Mouse (Mus musculus) intestine, embryonic 14.5 days (tissue): ENCODE measurements around the gene Med24. TPM values are rescaled to one million over a fixed set of nuclear protein-coding genes. Genes with fewer than 3 reads are reported as not detected.
"Not testable (repeated sequence)": the region's sequence is repeated elsewhere in the genome, so short reads cannot be mapped to it uniquely, and the experiment has no call there.

ENCODE experiments used
- ATAC-seq: fragments of 200-750 bp; cut with Nextera tagmentation; replicated peaks from 2 replicates; pipeline ENCODE4 v1.8.0; 2017; ENCODE audit warnings: low read depth, moderate number of reproducible peaks, moderate TSS enrichment, moderate library complexity; ENCODE audit not compliant: low FRiP score, low TSS enrichment
- DNase-seq: peaks from one replicate; pipeline ENCODE4 v3.0.0-alpha.2; 2018; ENCODE audit warnings: low spot score
- H3K27ac ChIP-seq: fragments of 300-500 bp; sonication (generic); 2 replicates; pipeline ENCODE4 v1.5.1; 2014; ENCODE audit warnings: low read depth, mild to moderate bottlenecking, control low read depth
- H3K27me3 ChIP-seq: fragments of 300-500 bp; sonication (generic); replicated peaks from 2 replicates; pipeline ENCODE4 v1.6.1; 2014; ENCODE audit warnings: low read length, control low read depth; ENCODE audit not compliant: control insufficient read depth, insufficient read depth
- H3K36me3 ChIP-seq: fragments of 300-500 bp; sonication (generic); 2 replicates; pipeline ENCODE4 v1.6.1; 2014; ENCODE audit warnings: low read length, control low read depth; ENCODE audit not compliant: control insufficient read depth, insufficient read depth
- H3K4me1 ChIP-seq: fragments of 300-500 bp; sonication (generic); replicated peaks from 2 replicates; pipeline ENCODE4 v1.6.1; 2014; ENCODE audit warnings: low read length, control low read depth, mixed read lengths; ENCODE audit not compliant: control insufficient read depth, insufficient read depth
- H3K4me2 ChIP-seq: fragments of 300-500 bp; sonication (generic); 2 replicates; pipeline ENCODE4 v1.6.1; 2014; ENCODE audit warnings: low read length
- H3K4me3 ChIP-seq: fragments of 300-500 bp; sonication (generic); 2 replicates; pipeline ENCODE4 v1.5.1; 2014; ENCODE audit warnings: low read depth, low read length, control low read depth, mixed read lengths
- H3K9ac ChIP-seq: fragments of 300-500 bp; sonication (generic); 2 replicates; pipeline ENCODE4 v1.6.1; 2014; ENCODE audit warnings: mild to moderate bottlenecking, low read length
- H3K9me3 ChIP-seq: fragments of 300-500 bp; sonication (generic); 2 replicates; pipeline ENCODE4 v1.6.1; 2016; ENCODE audit warnings: low read length, control low read depth; ENCODE audit not compliant: control insufficient read depth
- WGBS: fragments of 180-500 bp; shearing (Covaris S2); extraction: QIAGEN DNeasy Blood & Tissue Kit; methylation state at CpG from one replicate; pipeline ENCODE4 v1.1.7; 2014; 5-methylcytosine and 5-hydroxymethylcytosine counted together
- polyA plus RNA-seq: library from polyadenylated mRNA; unstranded; fragments of >200 nt; fragmentation: Nextera tagmentation; extraction: Ambion mirVana; gene quantifications from 2 replicates; pipeline ENCODE4 v1.2.1, GENCODE M21; 2014

The Med24 gene
- polyA plus RNA-seq, 1 experiment from 2014 or later: 43.0 TPM

DNA sequence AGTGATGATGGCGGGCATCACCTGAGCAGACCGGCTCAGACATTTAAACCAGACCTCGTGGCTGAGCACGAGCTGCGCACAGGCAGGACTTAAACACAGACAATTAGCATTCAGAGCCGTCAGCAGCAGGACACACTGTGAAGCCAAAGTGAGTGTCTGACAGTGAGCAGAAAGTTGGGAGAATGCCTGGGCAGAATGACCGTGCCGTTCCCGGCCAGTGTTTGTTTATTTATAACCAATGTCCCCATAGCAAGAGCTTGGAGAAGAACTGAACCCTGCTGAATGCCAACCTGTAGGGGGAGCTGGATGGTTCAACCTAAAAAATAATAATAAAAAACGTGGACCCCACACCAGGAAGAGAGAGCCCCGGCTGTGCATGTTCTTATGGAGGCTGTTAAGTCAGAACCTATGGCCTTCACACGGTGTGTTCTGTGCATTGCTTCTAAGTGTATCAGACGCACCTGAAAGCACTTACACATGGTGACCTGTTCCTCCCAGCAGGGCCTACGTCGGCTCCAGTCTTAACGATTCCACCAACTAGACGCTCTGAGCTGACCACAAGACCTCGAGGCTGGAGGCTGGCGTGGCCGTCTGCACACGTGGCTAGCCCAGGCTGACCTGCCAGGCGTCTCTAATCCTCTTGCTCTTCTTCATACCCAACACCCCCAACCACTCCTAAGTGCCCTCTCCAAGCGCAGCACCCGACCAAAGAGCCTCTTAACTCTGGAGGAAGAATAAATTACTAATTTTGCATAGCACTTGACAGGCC lies 7.6 kb downstream of the Med24 start:
- no peak overlapping the region for H3K4me3 ChIP-seq
- H3K27ac ChIP-seq: peak overlapping the region; percentile 25; the same call in 1 of the 2 replicates
- no peaks in the 10 kb centered on the region for H3K9me3 ChIP-seq
- no peaks in the 10 kb centered on the region; the same call in 1 of the 2 replicates for H3K4me1 ChIP-seq
- no peak overlapping the region for H3K9ac ChIP-seq
- no peak for ATAC-seq
- peaks cover 22% of the 10 kb centered on the region for H3K36me3 ChIP-seq
- DNase-seq: no peak
- WGBS: 50% methylated on average over 24 of the region's 24 CpGs
- no peak overlapping the region for H3K4me2 ChIP-seq
- H3K27me3 ChIP-seq: no peaks in the 10 kb centered on the region

DNA sequence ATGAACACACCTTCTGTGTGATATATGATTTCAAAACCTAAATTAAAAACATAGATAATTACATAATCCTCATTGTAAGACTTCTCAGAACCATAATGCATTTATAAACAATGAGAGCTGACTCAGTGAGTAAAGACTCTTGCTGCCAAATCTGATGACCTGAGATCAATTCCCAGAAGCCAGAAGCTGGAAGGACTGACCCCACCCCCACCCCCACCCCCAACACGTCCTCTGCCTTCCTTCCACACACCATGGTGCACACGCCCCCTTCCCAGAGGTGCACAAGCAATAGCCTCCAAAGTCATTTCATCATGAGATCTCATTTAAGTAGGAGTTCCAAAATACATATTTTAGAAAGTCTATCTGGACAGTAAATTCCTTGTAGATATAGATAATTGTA lies 8.5 kb downstream of the Med24 start:
- Histone ChIP-seq H3K27ac (no peak overlapping the region), H3K36me3 (peaks cover 25% of the 10 kb centered on the region), H3K9me3 (no peaks in the 10 kb centered on the region), H3K4me2 (no peak overlapping the region), H3K4me3 (no peak overlapping the region), H3K9ac (no peak overlapping the region), H3K27me3 (no peaks in the 10 kb centered on the region), H3K4me1 (no peaks in the 10 kb centered on the region; the same call in 1 of the 2 replicates)
- ATAC-seq: no peak
- WGBS: 83% methylated on average over 2 of the region's 2 CpGs
- no peak for DNase-seq

- Histone ChIP-seq H3K9ac (no peak overlapping the region), H3K4me2 (no peak overlapping the region), H3K36me3 (peaks cover 53% of the 10 kb centered on the region), H3K9me3 (no peaks in the 10 kb centered on the region), H3K4me3 (no peak overlapping the region), H3K4me1 (no peaks in the 10 kb centered on the region; the same call in 1 of the 2 replicates), H3K27me3 (no peaks in the 10 kb centered on the region), H3K27ac (no peak overlapping the region)
- ATAC-seq: no peak
- WGBS: 20% methylated on average over 13 of the region's 13 CpGs
- DNase-seq: peak; percentile 78
Measured at GRCm38 (mm10) chr11:98717904-98718303, 11.3 kb downstream of the Med24 start.

DNA sequence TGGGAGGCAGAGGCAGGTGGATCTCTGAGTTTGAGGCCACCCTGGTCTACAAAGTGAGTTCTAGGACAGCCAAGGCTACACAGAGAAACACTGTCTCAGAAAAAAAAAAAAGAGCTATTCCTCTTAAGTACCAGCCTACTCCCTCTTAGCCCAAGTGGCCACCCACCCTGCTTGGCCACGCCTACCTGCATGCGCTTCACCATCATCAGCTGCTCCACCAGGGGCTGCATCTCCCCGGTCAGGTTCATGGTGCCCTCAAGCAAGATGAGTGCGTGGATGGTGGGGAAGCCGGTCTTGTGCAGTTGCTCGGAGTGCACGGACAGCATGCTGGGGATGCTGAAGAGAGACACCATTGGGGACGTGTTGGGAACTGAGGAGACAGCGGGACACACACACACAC lies 13.3 kb downstream of the Med24 start:
- H3K27ac ChIP-seq: no peak overlapping the region
- no peaks in the 10 kb centered on the region for H3K27me3 ChIP-seq
- ATAC-seq: no peak
- H3K9me3 ChIP-seq: no peaks in the 10 kb centered on the region
- no peak overlapping the region for H3K9ac ChIP-seq
- no peaks in the 10 kb centered on the region for H3K4me1 ChIP-seq
- WGBS: 95% methylated on average over 9 of the region's 9 CpGs
- no peak overlapping the region for H3K4me2 ChIP-seq
- H3K4me3 ChIP-seq: no peak overlapping the region
- peaks cover 62% of the 10 kb centered on the region for H3K36me3 ChIP-seq
- no peak for DNase-seq

DNA sequence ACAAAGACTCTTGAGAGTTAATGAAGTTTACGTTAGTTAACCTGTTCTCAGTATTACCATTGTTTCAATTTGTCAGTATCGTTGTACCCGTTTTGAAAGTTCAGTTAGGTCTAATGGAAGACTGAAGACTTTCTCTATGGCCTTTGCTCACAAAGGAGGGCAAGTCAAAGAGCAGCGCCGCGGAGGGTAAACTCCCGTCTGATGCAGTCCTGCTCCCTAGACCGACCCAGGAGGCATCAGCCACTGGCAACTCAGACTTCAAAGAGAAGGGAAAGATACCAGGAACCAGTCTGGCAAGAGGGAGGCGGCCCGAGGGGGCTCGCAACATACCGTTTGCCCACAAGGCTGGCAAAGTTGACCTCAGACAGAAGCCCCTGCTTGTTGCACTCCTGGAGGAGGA lies 15.5 kb downstream of the Med24 start:
- Histone ChIP-seq H3K27me3 (no peaks in the 10 kb centered on the region), H3K36me3 (peaks cover 72% of the 10 kb centered on the region), H3K27ac (no peak overlapping the region), H3K4me2 (no peak overlapping the region), H3K4me1 (no peaks in the 10 kb centered on the region), H3K9ac (no peak overlapping the region), H3K9me3 (no peaks in the 10 kb centered on the region), H3K4me3 (no peak overlapping the region)
- 82% methylated on average over 12 of the region's 12 CpGs for WGBS
- no peak for ATAC-seq
- no peak for DNase-seq

DNA sequence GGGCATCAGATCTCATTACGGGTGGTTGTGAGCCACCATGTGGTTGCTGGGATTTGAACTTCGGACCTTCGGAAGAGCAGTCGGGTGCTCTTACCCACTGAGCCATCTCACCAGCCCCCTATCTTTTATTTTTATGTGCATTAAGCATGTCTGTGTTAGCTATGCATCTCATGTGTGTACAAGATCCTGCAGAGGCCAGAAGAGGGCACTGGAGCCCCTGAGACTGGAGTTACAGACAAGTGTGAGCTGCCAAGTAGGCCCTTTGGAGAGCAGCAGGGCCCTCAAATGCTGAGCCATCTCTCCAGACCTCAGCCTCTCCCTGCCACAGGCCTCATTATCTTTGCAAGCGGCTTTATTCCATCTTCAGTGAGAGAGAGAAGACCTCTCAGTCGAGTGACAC lies 17.2 kb downstream of the Med24 start:
- not testable (repeated sequence) for H3K27ac ChIP-seq, H3K4me2 ChIP-seq, H3K9ac ChIP-seq, H3K4me1 ChIP-seq, H3K27me3 ChIP-seq, H3K4me3 ChIP-seq, DNase-seq, H3K9me3 ChIP-seq, ATAC-seq
- peaks cover 78% of the 10 kb centered on the region for H3K36me3 ChIP-seq
- WGBS: 80% methylated on average over 5 of the region's 6 CpGs

- ATAC-seq: no peak
- H3K4me2 ChIP-seq: no peak overlapping the region
- H3K9me3 ChIP-seq: no peaks in the 10 kb centered on the region
- 79% methylated on average over 4 of the region's 4 CpGs for WGBS
- no peak overlapping the region for H3K9ac ChIP-seq
- no peak overlapping the region for H3K4me3 ChIP-seq
- no peaks in the 10 kb centered on the region for H3K27me3 ChIP-seq
- no peak for DNase-seq
- H3K4me1 ChIP-seq: no peaks in the 10 kb centered on the region
- H3K27ac ChIP-seq: no peak overlapping the region
- H3K36me3 ChIP-seq: peaks cover 83% of the 10 kb centered on the region
Measured at GRCm38 (mm10) chr11:98711046-98711434, 18.2 kb downstream of the Med24 start.

- no peak overlapping the region for H3K4me2 ChIP-seq
- no peaks in the 10 kb centered on the region for H3K4me1 ChIP-seq
- 51% methylated on average over 12 of the region's 12 CpGs for WGBS
- peaks cover 83% of the 10 kb centered on the region for H3K36me3 ChIP-seq
- H3K4me3 ChIP-seq: no peak overlapping the region
- ATAC-seq: peak; percentile 63
- no peak overlapping the region for H3K27ac ChIP-seq
- H3K9me3 ChIP-seq: no peaks in the 10 kb centered on the region
- no peak overlapping the region for H3K9ac ChIP-seq
- no peaks in the 10 kb centered on the region for H3K27me3 ChIP-seq
- DNase-seq: peak; percentile 92
Measured at GRCm38 (mm10) chr11:98710416-98711045, 18.7 kb downstream of the Med24 start.
